Mouse (Mus musculus) left cerebral cortex, postnatal 4 days (tissue): ENCODE measurements around the gene Ighmbp2. TPM values are rescaled to one million over a fixed set of nuclear protein-coding genes. Genes with fewer than 3 reads are reported as not detected.
A peak's percentile ranks its signal among the peaks of the same experiment; 100 is the strongest.

Source experiments
- DNase-seq: peaks from one replicate; pipeline ENCODE4 v3.0.0-alpha.2; 2022
- intact Hi-C: fragments of 180-260 bp; cut with DNase I; formaldehyde crosslinking; loops from one replicate; pipeline ENCODE4 v1.15.1; 2025
- total RNA-seq, 2 experiments: library from RNA; stranded (reverse); gene quantifications; 2 replicates each; pipeline ENCODE4 v1.2.3; 2021

Ighmbp2 gene
- total RNA-seq = 10 to 100 TPM; 13.5 TPM

DNA sequence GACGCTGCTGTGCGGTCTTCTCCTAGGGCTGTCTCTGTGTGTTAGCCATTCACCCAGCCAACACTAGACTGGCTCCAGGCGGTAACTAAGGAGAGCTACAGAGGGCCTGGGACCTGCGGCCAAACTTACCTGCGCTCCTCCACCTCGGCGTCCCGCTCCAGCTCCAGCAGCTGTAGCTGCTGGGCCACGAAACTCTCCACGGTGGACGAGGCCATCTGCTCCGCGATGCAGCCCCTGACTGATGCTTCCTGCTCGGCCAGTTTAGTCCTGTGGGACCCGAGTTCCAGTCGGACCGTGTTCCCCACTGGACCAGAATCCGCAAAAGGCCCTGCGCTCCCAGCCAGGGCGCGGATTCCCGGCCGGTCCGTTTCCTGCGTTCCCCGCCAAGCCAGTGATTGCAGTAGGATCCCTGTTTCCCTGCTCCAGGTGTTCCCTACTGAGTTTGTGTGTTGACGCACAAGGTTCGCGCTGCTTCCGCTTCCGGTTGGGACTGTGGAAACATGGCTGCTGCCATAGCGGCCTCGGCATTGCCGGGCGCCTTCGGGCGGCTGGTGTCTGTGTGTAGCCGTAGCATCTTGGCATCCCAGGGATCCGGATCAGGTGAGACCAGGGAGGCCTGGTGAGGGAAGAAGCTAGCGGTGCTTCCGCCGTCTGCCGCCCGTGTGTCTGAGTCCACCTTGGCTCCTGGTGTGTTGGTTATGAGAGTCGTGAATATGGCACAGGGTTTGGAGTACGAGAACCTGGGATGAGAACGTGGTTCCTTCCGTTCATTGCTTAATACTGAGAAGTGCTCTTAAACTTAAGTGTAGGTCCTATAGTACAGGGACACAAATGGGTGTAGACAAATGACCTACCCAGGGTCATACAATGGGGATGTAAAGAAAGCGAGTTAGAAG lies at the start of gene Ighmbp2, which contains the start of gene Mrpl21:
Gene Ighmbp2 (minus strand): TSS at position 446 of the 896 bp plus-strand sequence.
Gene Mrpl21 (plus strand): TSS at position 330 of the 896 bp plus-strand sequence.
- DNase-seq = peak; percentile 88
- intact Hi-C loops = no loop called here

DNA sequence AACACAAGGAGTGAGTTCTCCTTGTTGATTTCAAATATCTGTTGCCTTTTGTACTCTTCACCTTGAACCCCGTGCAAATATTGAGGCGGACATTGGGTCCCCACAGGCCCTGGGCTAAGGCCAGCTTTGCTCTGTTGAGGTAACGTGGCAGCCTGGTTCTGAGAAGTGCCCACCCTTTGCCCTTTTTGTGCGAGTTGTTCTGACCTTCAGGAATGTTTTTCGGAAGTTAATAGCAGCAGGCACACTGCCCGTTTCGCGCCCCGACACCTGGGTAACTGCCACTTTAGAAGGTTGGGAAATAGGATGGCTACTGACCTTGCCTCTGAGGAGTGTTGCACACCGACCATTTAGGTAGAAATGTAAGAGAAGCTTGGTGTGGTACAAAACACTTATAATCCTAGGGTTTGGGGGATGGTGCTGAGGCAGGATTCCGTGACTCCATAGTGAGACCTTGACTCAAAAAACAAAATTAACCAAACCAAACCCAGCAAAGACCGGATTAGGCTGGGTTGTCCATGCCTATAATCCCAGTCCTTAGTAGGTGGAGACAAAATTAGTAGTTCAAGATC lies 43.7 kb upstream of the Ighmbp2 start:
- intact Hi-C loops = no loop called here
- DNase-seq = no peak

DNA sequence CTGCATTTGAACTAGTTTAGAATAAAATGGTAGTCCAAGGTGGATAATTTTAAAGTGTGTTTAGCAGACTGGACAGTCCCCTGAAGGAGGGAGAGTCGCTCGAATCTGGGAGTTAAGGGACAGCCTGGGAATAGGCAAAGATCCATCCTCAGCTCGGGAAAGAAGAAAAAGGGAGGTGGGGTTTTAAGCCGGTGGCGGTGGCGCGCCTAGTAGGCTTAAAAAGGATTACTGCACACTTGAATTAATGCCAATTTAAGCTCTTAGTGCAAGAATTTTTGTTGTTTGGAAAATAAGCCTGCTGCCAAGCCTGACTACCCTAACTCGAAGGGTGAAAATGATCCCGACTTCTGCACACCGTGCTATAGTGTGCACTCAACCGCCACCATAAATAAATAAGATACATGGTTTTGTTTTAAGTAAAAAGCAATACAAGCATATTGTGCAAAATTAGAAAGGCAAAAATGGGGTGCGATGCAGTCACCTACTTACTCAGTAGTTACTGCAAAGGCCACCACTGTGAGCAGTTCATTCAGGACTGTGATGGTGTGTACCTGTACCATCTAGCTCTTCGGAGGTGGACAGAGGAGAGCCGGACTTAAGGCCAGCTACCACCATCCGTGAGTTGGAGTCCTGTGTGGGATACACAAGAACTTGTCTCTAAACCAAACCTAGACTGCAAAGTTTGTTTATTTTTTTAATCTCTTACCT lies 43.1 kb upstream of the Ighmbp2 start:
- intact Hi-C loops = no loop called here

DNA sequence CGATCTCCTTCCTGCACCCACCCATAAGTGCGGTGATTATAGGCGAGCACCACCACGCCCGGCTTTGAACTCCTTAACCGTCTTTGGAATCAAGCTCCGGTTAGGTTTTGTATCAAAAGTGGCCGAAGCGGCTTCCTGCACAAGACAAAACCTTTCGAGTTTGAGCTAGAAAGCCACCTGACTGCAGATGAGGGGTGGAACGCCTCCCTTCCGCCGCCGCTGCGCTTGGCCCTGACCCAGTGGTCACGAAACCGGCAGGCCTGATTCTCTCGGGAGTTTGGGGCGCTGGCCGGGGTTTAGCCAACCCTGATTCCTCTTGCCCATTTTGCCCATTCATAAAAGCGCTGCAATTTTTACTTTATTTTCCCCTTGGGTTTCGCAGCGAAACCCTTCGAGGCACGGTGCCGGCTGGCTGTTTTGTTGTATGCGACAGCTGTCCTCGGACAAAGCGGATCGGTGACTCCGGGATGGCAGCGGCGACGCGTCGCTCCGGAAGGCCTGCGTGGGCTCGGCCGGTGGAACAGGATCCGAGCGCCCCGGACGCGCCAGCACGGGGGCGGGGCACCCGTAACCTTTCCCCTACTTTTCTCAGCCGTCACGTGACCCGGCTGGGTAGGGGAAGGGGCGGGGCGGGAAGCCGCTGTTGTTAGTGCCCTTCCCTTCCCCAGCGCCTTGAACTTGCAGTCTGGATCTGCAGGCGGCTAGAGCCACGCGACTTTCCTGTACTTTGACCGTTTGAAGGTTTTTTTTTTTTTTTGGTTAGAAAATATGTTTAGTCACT lies 42.3 kb upstream of the Ighmbp2 start:
- peak; percentile 93 for DNase-seq
- intact Hi-C loops = no loop called here

More for the DNA sequence above, 43.1 kb upstream of the Ighmbp2 start:
- no peak for DNase-seq

DNA sequence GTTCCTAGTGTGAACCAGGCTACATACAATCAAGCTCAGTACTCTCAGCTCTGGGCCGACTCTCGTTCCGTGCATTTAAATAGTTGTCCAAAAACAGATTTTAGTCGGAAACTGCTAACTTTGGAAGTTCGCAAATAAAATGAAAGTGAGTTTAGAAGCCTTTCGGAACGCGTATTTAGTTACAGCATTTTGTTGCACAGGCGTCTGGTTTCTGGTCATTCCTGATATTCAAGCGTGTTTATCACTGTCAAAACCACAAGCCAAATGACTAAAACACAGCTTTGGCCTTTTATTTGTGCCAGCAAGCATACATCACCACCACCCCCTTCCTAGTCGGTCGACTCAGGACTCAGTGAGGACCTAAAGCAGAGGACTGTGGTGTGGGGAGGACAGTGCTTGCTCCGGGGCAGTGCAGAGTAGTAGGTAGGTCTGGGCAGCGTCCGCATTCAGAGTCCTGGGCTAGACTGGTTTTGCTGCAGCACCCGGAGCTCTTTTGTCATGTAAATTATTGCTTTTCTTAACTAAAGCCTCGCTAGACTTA lies 41.5 kb upstream of the Ighmbp2 start:
- intact Hi-C loops = no loop called here
- no peak for DNase-seq

DNA sequence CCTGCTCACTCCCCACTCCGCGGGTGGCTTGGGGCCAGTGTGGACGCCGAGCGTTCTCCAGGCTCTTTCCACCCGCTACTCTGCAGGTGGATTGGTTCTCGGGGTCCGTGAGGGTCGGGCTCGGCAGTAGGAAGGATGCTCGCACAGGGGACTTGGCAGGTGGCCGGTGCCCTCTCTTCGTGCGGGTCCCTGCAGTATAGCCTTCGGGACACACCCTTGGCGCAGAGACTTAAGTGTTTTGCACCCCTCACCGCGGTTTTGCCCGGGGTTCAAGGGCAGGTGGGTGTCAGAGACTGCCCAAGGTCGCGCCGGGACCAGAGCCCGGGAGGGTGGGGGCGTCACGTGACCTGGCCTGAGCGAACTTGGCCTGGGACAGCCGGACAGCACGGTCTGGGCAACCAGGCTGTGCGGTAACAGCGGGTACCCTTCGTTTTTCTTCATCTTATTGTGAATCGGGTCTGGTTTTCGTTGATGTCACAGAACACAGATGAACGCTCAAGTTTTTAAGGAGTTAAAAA lies 41.0 kb upstream of the Ighmbp2 start:
- peak; percentile 29 for DNase-seq
- intact Hi-C loops = no loop called here

DNA sequence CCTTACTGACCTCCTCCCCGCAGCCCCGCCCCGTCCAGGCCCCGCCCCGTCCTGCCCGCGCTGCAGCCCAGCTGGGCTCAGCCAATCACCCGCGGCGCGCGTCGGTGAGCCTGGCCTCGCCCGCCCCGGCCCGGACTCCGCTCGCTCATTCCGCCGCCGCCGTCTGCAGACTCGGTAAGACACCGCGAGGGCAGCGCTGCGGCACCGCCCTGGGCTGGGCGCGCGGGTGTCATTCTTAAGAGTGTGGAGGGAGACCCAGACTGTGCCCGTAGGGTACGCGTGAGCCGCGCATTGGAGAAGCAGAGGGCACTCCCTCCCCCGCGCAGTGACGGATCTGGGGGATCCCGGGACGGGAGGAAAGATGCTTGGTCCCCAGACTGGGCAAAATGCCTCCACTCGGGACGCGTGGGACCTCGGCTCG lies 40.4 kb upstream of the Ighmbp2 start:
- intact Hi-C loops = no loop called here
- DNase-seq = peak; percentile 69

DNA sequence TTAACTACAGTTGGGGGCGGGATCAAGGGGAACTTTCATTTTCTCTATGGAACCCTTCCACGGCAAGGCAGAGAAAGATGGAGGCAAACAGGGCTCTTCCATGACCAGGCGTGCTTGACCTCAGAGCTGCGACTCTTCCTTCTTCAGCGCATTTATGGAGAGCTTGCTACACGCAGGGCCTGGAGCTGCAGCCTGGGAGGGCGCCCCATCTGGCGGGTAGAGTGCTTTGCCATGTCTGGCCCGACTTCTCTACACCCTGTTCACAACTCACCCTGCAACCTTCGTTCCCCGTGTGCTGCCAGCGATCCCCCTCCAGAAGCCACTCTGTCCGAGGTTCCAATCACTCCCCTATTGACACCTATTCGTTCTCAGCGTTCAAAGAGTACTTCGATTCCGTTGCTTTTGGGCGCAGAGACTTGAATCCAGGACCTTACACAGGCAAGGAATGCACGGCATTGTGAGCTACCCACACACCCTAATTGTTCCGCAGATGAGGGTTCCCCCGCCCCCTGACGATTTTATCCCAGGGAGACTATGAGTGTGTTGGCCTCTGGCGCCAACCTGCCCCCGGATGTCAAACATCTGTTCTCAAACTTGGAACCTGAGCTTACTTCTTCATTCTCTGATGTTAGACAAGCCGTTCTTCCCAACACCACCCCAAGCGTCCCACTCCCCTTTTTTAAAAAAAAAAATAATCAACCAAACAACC lies 39.6 kb upstream of the Ighmbp2 start, which contains the start of gene Cpt1a:
Gene Cpt1a (plus strand): TSS at position 74 of the 709 bp plus-strand sequence.
- peak; percentile 32 for DNase-seq
- intact Hi-C loops = no loop called here

DNA sequence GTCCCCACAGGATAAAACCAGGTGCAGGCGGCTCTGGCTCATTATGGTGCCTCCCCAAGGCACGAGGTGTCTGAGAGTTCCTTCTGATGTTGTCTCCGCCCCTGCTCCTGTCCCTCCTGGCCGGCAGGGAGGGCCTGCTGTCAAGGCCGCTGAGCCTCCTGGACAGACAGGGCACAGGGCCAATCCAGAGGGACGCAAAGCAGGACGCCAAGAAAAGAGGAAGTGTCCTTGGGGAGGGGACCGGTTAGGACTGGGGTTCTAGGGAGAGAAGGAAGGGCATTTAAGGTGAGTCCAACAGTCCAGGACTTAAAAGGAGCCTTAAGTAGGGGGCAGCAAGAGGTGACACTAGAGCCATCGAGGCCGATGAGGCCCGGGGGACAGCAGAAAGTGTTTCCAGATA lies 38.8 kb upstream of the Ighmbp2 start:
- intact Hi-C loops = no loop called here
- DNase-seq = peak; percentile 31

DNA sequence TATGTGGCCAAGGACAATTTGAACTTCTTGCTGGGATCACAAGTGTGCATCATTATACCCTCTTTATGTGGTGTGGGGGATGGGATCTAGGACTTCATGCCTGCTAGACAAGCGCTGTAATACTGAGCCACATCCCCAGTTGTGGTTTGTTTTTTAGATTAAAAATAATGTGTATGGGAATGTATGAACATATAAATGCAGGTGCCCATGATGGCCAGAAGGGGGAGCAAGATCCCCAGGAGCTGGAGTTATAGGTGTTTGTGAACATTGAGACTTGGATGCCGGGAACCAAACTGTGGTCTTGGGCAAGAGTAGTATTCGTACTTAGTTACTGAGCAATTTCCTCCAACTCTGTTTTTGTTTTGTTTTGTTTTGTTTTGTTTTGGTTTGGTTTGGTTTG lies 38.0 kb upstream of the Ighmbp2 start:
- intact Hi-C loops = no loop called here
- no peak for DNase-seq

DNA sequence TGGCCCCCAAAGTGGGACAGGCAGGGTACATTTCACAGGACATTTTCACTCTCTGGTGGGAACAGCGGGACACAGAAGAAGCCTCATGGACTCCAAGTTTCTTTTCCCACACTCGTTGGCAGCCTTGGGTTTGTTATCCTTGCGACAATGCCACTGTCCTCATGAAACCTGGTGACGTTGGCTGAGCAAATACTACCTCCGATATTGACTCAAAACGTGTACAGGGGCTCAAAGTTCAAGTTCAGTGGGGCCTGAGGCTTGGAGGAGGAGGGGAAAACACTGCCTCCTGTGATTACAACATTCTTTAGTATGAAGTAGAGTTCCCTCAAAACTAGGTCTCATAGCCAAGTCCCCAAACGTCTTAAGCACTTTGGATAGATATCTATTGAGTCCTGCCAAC lies 37.3 kb upstream of the Ighmbp2 start:
- no peak for DNase-seq
- intact Hi-C loops = no loop called here

DNA sequence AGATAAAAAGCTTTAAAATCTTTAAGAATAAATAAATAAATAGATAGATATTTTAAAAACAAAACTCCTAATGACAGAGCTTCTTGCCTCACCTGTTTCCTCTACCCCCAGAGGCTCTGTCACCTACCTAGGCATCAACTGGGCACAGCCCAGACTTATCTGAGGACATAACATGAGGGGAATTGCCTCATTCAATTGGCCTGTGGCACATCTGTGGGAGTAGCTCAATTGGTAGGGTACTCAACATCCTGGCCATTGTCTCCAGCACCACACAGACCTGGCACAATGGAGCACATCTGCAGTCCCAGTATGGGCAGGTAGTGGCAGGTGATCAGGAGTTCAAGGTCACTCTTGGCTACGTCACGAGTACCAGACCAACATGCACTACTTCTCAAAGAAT lies 36.5 kb upstream of the Ighmbp2 start:
- no peak for DNase-seq
- intact Hi-C loops = no loop called here

DNA sequence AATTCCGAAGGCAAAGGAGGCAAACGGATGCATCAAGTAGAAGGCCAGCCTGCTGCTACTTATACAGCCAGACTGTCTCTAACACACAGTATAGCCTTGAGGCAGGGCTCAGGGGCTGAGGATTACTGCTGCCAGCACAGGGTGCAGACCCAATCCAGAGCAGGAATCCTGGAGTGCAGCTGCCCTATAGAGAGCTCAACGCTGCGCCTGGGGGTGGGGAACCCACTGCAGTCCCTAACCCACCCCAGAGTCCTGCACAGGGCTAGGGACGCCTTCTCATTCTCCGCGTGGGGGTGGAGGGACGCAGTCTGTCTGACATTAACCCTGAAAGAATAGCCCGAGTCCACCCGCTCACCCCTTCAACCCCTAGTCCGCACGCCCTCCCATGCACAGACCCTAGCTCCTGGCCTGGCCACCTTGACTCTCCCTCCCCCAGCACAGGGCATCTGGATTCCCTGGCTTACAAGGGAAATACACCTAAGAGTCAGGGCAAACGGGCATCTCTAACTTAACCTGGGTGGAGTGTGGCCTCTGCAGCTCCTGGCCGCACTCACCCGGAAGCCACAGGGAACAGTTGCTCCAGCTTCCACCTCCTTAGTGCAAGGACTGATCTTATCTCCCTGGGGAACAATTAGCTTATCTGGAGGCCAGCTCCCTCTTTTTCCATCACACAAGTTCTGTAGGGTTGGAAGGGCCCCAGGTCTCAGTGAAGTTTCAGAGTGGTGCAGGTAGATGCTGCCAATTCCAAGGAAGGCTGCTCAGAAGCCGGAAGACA lies 24.5 kb upstream of the Ighmbp2 start:
- no peak for DNase-seq
- intact Hi-C loops = no loop called here

DNA sequence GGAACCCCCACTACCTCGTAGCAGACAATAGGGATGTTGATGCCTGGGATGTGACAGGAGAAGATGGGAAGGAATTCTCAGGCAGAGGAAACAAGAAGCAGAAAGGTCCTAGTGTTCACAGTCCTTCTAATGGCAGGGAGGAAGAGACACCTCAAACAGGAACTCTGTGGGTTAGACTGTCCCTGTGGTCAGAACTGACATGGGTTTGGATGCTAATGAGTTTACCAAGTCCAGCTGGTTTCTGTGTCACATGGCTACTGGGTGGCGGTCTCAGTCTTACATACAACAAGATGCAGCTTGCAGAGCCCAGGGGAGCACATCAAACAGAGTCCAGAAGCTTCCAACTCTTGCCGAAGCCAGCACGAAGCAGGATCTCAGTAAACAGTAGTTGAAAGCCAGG lies 21.2 kb upstream of the Ighmbp2 start:
- intact Hi-C loops = no loop called here
- no peak for DNase-seq

DNA sequence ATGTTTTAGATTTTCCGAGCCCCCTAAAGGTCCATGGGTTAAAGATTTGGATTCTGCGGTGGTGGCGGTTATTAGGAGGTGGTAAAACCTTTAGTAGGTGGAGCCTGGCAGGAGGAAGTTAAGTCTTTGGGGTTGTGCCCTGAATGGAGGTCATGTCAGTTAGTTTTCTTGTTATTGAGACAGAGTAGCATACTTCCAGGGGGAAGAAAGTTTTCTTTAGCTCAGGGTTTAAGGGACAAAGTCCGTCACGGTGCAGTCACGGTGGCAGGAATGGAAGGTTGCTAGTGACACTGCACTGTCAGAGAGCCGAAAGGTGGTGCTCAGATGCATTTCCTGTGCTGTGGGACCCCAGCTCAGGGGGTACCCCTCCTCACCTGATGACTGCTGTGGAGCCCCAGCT lies 15.0 kb upstream of the Ighmbp2 start:
- intact Hi-C loops = no loop called here
- no peak for DNase-seq

DNA sequence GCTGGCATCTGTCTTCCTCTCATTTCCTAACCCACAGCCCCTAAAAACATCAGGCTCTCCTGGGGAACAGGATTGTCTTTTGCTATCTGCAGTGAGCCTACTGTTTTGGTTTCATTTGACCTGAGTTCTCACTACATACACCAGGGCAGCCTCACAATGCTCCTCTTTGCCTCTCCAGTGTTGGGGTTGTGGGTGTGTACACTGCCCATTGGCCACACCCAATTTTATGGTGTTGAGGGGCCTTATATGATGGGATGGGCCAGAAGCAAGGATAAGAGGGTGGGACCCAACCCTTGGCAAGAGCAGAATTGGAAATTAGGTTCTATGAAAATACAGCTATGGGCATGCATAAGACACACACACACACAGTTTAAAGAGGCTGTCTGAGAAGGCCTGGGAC lies 14.2 kb upstream of the Ighmbp2 start:
- DNase-seq = no peak
- intact Hi-C loops = no loop called here

DNA sequence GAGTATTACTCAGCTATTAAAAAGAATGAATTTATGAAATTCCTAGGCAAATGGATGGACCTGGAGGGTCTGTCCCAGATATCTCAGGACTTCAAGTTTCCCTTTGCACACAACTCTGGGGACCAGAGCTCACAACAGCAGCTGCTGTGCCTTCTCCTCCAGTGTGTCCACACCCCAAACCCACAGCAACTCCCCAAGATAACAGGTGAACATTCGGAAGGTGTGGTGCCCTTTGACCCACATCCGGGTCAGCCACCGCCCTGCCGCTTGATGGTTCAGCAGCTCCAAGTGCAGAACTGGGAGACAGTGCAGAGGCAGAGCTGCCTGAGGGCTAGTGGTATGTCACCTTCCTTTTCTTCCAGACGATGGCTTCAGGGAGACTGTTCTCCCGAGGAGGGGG lies 12.4 kb upstream of the Ighmbp2 start:
- intact Hi-C loops = no loop called here
- DNase-seq = no peak

DNA sequence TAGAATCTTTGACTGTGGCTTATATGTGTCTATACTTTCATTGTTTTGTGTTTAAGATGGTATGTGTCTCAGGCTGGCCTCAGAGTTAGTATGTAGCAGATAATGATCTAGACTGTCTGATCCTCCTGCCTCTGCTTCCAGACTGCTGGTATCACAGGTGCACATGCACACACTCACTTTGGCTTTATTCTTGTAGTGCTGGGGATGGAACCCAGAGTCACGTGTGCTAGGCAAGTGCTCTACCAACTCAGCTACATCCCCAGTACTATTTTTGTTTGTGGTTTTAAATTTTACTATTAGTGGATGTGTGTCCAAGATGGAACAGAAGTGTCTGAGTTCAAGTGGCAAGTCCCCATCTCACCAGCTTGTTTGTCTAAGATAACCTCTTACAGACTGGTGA lies 10.2 kb upstream of the Ighmbp2 start:
- intact Hi-C loops = loop anchor here (5.0 kb wide), 1 partner anchor 159 kb away; no protein-coding TSS in a partner anchor
- no peak for DNase-seq

DNA sequence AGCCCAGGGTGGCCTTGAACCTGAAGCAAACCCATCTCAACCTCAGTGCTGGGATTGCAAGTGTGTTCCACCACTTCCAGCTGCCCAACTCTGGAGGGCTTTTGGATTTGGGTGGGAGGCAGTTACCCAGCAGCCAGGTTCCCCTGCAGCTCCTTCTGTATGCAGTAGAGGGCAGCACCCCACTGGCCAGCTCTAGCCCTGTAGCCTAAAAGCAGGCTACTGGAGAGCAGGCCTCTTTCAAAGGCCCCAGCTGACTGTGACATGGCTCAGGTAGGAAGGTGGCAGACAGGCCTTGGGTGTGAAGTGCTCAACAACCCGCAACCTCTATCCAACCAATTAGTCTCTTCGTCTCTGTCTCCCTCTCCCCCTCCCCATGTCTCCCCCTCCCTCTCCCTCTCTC lies 9.2 kb upstream of the Ighmbp2 start:
- peak; percentile 66 for DNase-seq
- intact Hi-C loops = loop anchor here (5.0 kb wide), 1 partner anchor 160 kb away; no protein-coding TSS in a partner anchor
